Mouse (Mus musculus) kidney, adult 2 months (tissue): ENCODE measurements around the gene Orc3. TPM values are rescaled to one million over a fixed set of nuclear protein-coding genes. Genes with fewer than 3 reads are reported as not detected.

Experiments
- DNase-seq: peaks from one replicate; pipeline ENCODE4 v3.0.0; 2021
- H3K27ac ChIP-seq: fragments of 200-500 bp; 2 replicates; pipeline ENCODE4 v1.5.1; 2012; ENCODE audit warnings: low read depth, low read length, control low read depth, inconsistent platforms; ENCODE audit not compliant: insufficient read depth
- H3K27me3 ChIP-seq: fragments of 200-500 bp; replicated peaks from 2 replicates; pipeline ENCODE4 v1.6.1; 2012; ENCODE audit warnings: mild to moderate bottlenecking, moderate library complexity, low read length, inconsistent platforms; ENCODE audit not compliant: control insufficient read depth, insufficient read depth
- H3K36me3 ChIP-seq: fragments of 200-500 bp; 2 replicates; pipeline ENCODE4 v1.6.1; 2012; ENCODE audit warnings: mild to moderate bottlenecking, moderate library complexity, low read length, inconsistent platforms; ENCODE audit not compliant: control insufficient read depth, insufficient read depth
- H3K4me1 ChIP-seq: fragments of 200-500 bp; 2 replicates; pipeline ENCODE4 v1.6.1; 2011; ENCODE audit warnings: low read length; ENCODE audit not compliant: control insufficient read depth, insufficient read depth
- H3K4me3 ChIP-seq: fragments of 200-500 bp; 2 replicates; pipeline ENCODE4 v1.5.1; 2011; ENCODE audit warnings: mild to moderate bottlenecking, low read depth, low read length, control low read depth; ENCODE audit not compliant: insufficient read depth
- CTCF ChIP-seq: fragments of 200-500 bp; conservative IDR thresholded peaks from 2 replicates; pipeline ENCODE4 v1.5.1; 2011; ENCODE audit warnings: low read depth, mild to moderate bottlenecking, control low read depth, low read length, moderate library complexity, mixed read lengths; ENCODE audit not compliant: insufficient read depth, insufficient read length
- POLR2A ChIP-seq: fragments of 200-500 bp; IDR thresholded peaks from one replicate; pipeline ENCODE4 v1.6.1; 2011; ENCODE audit warnings: low read depth, low read length, control low read depth
- WGBS: fragments of 180-500 bp; shearing (Covaris S2); methylation state at CpG from one replicate; pipeline ENCODE4 v1.1.7; 2018; 5-methylcytosine and 5-hydroxymethylcytosine counted together
- polyA plus RNA-seq: library from polyadenylated mRNA; depleted of rRNA; stranded (reverse); fragments of >200 nt; gene quantifications from 2 replicates; pipeline ENCODE4 v1.2.3, GENCODE M21; 2012

The Orc3 gene
- polyA plus RNA-seq, 1 experiment, result 18.7 TPM

DNA sequence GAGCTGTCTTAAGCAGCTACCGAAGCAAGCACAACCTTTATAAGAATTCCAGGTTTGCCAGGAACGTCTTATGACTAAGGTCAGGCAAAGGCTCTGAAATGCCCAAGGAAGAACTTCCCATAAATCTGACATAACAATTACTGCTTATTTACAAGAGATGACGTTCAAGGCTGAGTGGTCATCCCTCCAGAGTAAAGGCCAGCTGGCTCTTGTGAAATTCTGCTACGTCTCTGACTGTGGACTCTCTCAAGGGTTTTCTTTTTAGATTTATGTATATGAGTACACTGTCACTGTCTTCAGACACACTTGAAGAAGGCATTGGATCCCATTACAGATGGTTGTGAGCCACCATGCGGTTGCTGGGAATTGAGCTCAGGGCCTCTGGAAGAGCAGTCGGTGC is 11.7 kb upstream of the Orc3 start:
- Histone ChIP-seq H3K4me1 (peaks cover 3% of the 10 kb centered on the region; the same call in 1 of the 2 replicates), H3K4me3 (no peak overlapping the region), H3K36me3 (peaks cover 1% of the 10 kb centered on the region; the same call in 1 of the 2 replicates), H3K27ac (no peak overlapping the region), H3K27me3 (no peaks in the 10 kb centered on the region)
- no peak for TF ChIP-seq CTCF
- TF ChIP-seq POLR2A, result no peak
- no peak for DNase-seq
- 77% methylated on average over 6 of the region's 6 CpGs for WGBS

DNA sequence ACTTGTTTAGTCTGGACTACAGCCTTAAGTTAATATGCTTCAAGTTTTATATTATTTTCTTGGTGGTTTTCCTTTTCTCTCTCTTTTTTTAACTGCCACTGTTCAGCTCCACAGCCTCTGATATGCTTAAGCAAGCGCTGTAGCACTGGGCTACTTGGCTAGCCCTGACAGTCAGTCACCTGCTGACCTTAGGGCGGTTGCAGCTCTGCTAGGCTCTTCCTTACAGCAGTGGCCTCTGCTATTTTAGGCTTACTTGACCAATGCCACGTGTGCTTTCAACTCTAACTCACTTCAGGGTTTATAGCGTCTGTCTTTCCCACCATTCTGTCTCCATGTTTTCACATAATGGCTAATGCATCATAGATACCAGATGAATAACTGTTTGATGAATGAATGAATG is 10.8 kb upstream of the Orc3 start:
- 57% methylated on average over 4 of the region's 4 CpGs for WGBS
- Histone ChIP-seq H3K27me3 (no peaks in the 10 kb centered on the region), H3K4me1 (peaks cover 3% of the 10 kb centered on the region; the same call in 1 of the 2 replicates), H3K36me3 (peaks cover 1% of the 10 kb centered on the region; the same call in 1 of the 2 replicates), H3K4me3 (no peak overlapping the region), H3K27ac (no peak overlapping the region)
- peak; percentile 19 for DNase-seq
- TF ChIP-seq POLR2A (no peak), CTCF (no peak)

DNA sequence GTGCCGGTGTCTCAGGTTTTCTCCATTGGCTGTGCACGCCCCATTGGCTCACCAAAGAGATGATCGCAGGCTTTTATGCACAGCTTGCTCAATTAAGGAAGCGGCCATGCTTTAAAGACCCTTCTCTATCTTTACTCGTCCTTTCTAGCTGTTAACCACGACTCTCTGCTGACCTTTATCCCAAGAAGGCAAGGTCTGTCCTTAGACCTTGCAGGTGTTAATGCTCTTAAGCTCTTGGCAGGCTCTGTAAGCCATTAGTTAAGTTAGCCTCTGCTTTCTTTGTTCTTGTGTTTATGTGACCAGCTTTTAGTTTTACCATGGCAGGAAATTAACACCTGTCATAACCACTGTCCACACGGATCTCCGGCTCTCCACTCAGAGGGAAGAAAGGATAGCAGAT is 1.4 kb upstream of the Orc3 start:
- no peak for TF ChIP-seq POLR2A
- peak; percentile 66 for DNase-seq
- no peaks in the 10 kb centered on the region for H3K36me3 ChIP-seq
- peak overlapping the region; percentile 75 for H3K27ac ChIP-seq
- WGBS, result 36% methylated on average over 8 of the region's 8 CpGs
- H3K4me1 ChIP-seq, result peaks cover 6% of the 10 kb centered on the region; the same call in 1 of the 2 replicates
- peak overlapping the region; percentile 80 for H3K4me3 ChIP-seq
- H3K27me3 ChIP-seq, result no peaks in the 10 kb centered on the region

DNA sequence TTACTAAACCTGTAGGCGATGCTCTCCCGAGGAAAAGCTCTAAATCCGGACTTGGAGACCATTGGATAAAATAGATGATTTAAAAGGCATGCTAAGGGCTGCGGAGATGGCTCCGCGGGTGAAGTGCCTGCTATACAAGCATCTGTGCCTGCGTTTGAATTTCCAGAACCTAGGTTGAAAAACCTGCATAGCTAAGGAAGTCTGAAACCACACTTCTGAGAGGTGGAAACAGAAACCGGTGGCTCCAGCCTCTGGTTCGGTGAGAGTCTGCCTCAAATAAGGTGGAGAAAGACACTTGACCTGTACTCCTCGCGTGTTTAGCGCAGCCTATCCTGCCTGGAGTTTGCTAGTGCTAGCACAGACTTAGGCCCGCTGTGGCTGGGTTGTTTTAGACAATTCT is 559 bp upstream of the Orc3 start:
- Histone ChIP-seq H3K27me3 (no peaks in the 10 kb centered on the region), H3K4me3 (peak overlapping the region; percentile 80), H3K4me1 (peaks cover 6% of the 10 kb centered on the region; the same call in 1 of the 2 replicates), H3K27ac (peak overlapping the region; percentile 75), H3K36me3 (no peaks in the 10 kb centered on the region)
- WGBS, result 1% methylated on average over 13 of the region's 13 CpGs
- TF ChIP-seq POLR2A (no peak), CTCF (no peak)
- peak; percentile 40 for DNase-seq

DNA sequence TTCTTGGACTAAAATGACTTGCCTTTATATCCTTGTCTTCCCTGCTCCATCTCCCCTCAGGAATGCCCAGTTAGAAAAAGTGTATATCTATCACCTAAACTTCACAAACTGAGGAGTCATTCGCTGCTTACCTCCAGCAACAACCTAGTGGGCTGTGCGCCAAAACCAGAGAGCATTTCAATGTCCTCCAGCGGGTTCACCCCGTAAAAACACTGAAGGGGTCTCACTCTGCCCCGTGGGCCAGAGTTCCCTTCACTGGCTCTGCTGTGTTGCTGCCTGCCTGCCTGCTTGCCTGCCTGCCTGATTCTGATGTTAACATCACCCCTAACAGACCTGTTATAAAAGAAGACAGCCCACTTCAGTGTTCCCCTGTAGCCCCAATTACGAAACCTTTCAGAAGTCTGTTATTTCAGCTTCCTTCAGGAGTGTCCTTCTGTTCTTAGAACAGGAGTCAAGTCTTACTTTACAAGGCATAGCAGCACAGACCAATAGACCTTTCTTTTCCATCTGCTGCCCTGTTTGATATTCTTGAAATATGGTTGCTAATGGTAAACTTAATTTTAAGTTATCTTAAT is 1.1 kb downstream of the Orc3 start:
- Histone ChIP-seq H3K4me1 (peaks cover 6% of the 10 kb centered on the region; the same call in 1 of the 2 replicates), H3K36me3 (no peaks in the 10 kb centered on the region), H3K27ac (peak overlapping the region; percentile 90), H3K4me3 (peak overlapping the region; percentile 17), H3K27me3 (no peaks in the 10 kb centered on the region)
- DNase-seq, result peak; percentile 61
- TF ChIP-seq CTCF (no peak), POLR2A (no peak)
- 20% methylated on average over 6 of the region's 6 CpGs for WGBS

DNA sequence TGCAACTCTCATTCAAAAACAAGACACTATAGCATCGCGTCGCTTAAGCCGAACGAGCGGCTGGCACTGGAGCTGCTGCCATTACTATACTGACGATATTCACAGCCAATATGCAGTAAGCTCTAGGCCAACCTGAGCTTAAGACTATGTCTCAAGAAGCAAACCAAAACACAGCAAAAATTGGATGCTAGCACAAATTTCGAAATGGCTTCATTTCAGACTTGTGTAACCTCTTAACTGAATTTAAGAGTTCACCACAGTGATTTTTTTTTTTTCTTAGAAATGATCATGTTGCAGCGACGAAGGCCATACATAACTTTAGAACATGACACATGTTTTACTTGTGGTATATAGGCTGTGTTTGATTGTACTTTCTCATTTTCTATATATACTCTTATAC is 8.1 kb downstream of the Orc3 start:
- WGBS, result 96% methylated on average over 10 of the region's 10 CpGs
- Histone ChIP-seq H3K4me1 (no peaks in the 10 kb centered on the region), H3K4me3 (no peak overlapping the region), H3K27ac (no peak overlapping the region), H3K36me3 (peaks cover 4% of the 10 kb centered on the region; the same call in 1 of the 2 replicates), H3K27me3 (no peaks in the 10 kb centered on the region)
- no peak for TF ChIP-seq POLR2A
- no peak for TF ChIP-seq CTCF
- no peak for DNase-seq

DNA sequence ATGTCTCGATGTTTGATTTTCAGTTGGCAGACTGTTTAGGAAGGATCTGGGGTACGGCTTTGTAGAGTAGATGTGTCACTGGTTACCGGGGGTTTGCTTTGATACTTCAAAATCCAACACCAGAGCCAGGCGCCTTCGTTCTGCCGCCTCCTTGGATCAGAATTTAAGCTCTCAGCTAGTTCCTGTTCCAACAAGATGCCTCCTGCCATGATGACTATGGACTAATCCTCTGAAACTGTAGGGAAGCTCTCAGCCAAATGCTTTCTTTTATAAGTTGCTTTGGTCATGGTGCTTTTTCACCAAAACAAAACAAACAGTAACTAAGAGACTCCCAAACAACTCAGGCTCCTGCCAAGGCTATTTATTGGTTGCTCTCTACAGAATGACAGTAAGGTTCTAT is 11.6 kb downstream of the Orc3 start:
- Histone ChIP-seq H3K36me3 (peaks cover 9% of the 10 kb centered on the region), H3K4me3 (no peak overlapping the region), H3K27ac (no peak overlapping the region), H3K27me3 (no peaks in the 10 kb centered on the region), H3K4me1 (no peaks in the 10 kb centered on the region)
- no peak for TF ChIP-seq CTCF
- TF ChIP-seq POLR2A, result no peak
- no peak for DNase-seq
- WGBS, result over 99% methylated on average over 6 of the region's 6 CpGs
